Mouse (Mus musculus): ENCODE results near the gene Kalrn.

The Kalrn gene

GRCm38 (mm10) chr16:34073930-34074329, 499.4 kb downstream of the Kalrn start:
- no peak for DNase-seq (ENCODE audit: low read depth)

DNA sequence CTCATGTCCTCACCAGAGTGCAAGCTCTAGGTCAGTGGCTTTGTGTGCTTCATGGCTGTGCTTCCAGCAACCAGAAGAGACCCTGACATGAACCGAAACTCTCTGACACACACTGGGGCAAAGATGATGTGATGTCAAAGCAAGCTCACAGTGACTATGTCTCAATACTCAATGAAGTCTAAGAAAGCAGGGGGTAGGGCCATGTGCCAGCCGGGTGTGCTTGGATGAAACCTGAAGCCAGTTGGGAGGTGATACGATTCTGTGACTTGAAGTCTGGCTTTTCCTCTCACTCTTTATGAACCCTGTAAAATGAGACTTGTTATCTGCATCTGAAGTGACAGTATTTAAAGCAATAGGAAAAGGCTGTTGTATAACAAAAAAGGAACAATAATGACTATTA, 501.2 kb downstream of the Kalrn start:
- DNase-seq (ENCODE audit: low read depth) = no peak

DNA sequence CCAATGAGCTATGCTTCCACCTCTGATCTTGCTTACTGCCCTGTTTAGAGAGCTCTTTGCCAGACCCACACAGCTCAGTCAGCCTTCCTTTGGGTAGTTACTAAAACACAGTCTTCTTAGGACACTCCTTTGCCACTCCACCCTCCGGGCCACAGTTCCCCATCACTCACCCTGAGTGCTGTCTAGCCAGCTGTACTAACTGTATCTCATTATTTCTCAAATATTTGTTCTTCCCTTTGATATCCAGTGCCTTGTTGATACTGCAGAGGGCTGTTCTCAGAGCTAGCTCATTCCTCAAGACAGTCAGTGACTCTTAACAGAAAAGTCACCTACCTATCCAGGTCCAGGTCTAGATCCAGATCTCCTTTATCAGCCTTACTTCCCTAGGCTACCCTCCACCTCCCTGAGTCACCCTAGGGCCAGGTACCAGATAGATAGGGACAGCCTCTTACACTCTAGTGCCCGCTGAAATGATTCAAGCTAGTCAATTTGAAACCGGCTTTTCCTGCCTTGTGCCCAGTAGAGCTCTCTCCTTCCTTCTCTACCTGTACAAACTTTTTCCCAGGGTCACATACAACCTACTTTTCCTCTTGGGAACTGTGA, 502.0 kb downstream of the Kalrn start:
- DNase-seq (ENCODE audit: low read depth) = no peak

DNA sequence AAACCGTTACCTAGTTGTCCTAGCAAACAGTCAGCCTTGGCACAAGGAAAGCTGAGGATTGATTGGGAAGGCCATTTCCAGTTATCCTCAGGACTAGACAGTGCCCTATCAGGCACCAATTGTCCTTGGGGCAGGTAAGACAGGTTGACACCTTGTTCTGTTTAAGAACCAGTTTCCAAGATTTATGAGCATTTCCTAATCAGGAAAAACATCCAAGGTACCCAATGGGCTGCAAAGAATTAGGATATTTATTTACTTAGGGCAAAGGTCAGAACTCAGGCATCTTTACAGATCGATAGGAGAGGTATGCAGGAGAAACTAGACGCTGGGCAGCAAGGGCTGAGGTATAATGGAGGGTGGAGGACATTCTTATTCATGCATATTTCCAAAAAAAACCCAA, 503.9 kb downstream of the Kalrn start:
- no peak for DNase-seq (ENCODE audit: low read depth)

DNA sequence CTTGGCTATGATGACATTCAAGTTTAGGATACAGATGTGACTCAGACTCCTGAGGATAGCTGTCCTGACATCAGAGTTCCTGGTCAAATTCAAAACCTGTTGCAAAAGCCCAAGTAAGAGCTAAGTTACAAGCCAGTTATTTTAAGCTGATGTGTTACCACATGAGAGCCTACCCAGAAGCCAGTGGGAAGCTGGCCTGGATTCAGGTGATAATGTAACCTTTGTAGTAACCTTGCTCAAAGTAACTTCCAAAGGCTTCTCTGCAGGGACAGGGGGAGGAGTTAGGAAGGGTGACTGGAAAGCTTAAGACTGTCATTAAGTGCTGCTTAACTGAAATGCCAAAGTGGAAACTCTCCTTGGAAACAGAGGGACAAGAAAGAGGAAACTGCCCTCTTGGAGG, 506.4 kb downstream of the Kalrn start:
- no peak for DNase-seq (ENCODE audit: low read depth)

DNA sequence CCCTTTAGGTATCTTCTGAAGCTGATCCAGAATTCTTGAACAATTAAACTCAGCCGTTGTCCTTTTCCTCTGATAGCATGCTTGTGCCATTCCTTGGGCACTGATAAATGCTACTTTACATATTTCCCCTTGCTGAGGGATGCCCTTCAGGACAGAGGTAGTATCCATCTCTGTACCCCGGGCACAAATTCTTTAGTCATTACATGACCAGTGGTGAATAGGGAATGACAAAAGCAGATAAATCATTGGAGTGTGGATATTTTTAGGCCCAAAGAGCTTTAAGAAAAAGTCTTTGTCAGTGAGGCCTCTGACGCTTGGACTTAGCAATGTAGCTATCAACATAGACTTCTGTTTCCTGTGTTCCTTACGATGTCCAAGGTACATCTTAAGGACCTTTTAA, 507.0 kb downstream of the Kalrn start:
- no peak for DNase-seq (ENCODE audit: low read depth)

DNA sequence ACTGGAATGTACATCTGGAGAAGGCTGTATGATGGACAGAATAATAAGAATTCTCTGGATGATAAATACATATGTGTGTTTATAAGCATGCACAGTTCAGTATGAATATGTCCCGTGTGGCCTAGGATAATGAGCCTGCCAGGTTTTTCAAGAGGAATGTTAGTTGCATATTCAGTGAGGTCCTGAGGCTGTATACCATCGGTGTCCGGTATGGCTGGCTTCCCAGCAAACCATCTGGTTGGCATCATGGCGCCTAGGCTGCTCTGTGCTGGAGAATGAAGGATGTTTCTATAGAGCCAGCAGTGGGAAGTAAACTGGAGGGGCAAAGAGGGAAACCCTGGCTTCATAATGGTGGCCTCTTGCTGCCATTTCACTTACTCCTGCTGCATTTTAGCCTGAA, 510.0 kb downstream of the Kalrn start:
- DNase-seq (ENCODE audit: low read depth) = no peak

- DNase-seq (ENCODE audit: low read depth) = no peak
These were observed 511.7 kb downstream of the Kalrn start for GRCm38 (mm10) chr16:34061661-34062060.

DNA sequence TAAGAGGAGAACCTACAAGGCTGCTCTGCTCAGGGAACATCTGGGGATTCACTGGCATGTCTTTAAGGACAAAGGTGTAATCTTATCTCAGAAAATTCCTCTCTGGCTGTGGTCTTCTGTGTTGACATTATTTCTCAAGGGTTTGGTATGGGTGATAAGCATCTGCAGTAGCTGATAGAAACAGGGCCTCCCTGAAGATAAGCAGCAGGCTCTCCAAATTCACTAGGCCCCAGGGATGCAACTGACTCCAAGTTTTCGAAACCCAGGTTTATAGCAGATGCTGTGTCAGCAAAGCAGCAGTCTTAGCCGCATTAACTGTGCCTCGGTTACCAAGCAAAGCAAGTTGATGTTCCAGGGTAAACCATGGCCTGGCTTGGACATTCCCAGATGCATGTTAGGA, 514.7 kb downstream of the Kalrn start:
- no peak for DNase-seq (ENCODE audit: low read depth)

DNA sequence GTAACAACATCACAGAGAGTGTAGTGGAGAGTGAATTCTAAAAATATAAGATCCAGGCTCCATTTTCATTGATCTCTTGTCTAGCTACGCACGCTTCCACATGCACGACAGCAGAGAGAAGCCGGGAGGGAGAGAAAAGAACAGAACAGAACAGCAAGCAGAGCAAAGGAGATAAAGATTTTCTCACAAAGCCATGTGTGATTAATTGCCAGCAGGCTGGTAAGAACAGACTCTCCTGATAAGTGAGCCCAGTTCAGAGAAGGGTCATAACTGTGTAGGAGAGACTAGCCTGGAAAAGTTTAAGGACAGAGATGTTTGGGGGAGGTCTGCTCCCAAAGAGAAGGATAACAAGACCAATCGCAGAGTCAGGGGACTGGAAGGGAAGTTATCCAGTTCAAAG, 515.9 kb downstream of the Kalrn start:
- DNase-seq (ENCODE audit: low read depth) = no peak

- no peak for DNase-seq (ENCODE audit: low read depth)
These were observed 516.8 kb downstream of the Kalrn start for GRCm38 (mm10) chr16:34056418-34057111.

DNA sequence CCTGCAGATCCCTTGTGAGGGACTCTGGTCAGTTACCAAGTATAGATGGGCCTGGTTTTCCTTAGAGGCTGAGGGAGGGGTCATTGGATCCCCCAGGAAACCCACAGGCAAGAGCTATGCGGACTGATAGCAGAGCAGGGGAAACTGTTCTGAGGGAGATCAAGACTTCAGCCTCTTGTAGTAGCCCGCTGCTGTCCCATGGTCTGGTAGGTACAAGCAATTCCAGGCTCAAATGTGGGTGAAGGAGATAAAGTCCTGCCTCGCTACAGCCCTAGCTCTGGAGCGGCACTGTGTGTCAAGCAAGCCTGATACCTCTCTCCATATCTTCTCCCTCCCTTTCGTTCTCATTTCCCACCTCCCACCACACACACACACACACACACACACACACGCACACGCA, 523.2 kb downstream of the Kalrn start:
- DNase-seq (ENCODE audit: low read depth) = no peak

DNA sequence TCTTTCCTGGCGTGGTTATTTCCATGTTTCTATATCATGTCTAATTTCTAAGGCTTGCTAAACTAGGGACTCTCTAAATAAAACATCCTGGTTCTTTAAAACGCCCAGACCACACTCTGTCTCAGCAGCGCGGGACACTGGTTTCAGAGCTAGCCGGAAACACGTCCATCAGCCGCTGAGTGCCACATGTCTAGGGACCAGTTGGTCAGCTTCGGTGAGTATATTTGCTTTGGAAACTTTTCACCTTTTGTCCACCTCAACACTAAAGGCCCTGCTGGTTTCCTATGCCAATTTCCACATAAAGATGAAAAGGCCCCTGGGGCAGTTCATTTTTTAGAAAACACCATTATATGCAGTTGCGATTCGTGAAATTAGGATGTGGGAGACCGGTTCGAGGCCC, 524.0 kb downstream of the Kalrn start:
- no peak for DNase-seq (ENCODE audit: low read depth)

DNA sequence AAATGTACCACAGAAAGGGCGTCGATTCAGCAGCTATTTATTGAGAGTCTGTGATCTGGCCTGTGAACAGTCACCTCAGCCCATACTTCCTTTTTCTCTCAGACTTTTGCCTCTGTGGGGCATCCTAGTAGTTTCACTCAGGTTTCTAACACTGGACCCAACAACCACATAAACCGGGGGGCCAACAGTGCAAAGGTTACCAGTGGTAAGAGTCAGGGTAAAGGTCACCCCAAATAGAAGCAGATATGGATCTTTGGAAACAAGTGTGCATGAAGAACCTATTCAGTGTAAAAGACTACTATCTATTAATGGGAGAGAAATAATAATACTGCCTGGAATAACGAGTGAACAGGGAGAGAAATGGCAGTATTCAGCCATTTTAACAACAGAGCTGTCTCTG, 525.1 kb downstream of the Kalrn start:
- DNase-seq (ENCODE audit: low read depth) = no peak

GRCm38 (mm10) chr16:34047543-34047942, 525.8 kb downstream of the Kalrn start:
- DNase-seq (ENCODE audit: low read depth) = no peak

GRCm38 (mm10) chr16:34047006-34047360, 526.3 kb downstream of the Kalrn start:
- DNase-seq (ENCODE audit: low read depth) = no peak

DNA sequence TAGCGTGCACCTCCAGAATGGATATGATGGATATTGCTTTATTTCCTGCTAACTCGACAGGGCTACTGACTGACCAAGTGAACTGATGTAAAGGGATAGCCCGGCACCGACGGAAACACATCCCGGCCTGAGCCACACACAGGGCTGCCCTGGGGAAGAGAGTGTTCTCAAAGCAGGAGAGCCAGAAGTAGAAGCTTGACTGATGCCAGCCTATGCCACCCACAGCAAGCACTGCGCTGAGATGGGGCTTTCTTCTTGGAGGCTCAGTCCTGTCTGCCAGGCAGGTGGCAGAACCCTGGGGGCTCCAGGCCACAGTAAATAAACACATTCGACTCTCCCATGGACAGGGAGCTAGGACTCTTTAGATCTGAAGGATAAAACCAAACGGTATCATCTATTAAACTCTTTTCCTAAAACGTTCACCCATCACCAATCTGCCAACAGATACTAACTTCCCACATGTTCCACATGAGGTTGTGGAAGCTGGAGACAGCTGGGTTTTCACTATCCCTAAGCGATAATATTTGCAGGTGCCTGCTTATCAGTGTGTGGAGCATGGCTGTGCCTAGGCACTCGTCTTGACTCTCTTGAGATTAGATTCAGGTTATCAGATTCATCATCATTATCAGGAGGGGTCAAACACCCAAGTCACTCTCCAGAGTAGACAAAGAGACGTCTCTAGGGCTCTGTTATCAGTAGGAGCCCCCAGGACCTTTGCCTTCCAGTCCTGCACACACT, 526.9 kb downstream of the Kalrn start:
- no peak for DNase-seq (ENCODE audit: low read depth)

DNA sequence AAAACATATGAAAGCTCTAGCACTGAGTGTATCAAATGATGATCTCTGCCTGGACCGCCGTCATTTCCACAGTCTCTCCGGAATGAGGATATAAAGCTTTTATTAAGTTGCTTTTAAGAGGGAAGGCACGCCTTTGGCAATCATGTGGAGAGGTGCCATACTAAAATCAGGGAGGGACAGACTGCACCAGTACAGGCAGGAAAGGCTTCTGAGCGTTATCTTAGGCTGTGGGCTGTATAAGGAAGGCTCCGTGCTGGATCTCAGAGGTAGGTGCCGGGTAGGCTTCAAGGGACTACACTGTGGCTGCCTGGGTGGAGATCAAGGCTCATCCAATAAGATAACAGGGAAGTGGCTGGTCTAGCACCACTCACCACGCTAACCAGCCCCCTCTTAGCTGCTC, 528.8 kb downstream of the Kalrn start:
- DNase-seq (ENCODE audit: low read depth) = no peak

- DNase-seq (ENCODE audit: low read depth) = no peak
These were observed 530.1 kb downstream of the Kalrn start for GRCm38 (mm10) chr16:34043048-34043795.

DNA sequence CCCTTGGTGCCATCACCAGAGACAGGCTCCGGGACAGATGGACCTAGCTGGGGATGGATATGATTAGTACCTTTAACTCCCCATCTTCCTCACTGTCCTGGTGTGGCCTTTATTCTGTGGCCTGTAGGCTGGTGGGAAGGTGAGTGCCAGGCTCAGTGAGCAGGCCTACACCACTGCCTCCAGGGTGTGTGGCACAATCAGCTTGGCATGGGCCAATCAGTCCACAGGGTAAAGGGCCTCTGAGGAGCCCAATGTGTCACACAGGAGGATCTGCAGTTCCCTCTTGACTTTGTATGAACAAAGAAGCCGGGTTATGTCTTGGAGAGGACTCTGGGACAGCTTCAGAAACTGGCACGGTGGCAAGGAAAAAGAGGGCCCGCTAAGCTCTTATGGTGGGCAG, 530.7 kb downstream of the Kalrn start:
- DNase-seq (ENCODE audit: low read depth) = no peak

GRCm38 (mm10) chr16:34040276-34040675, 533.1 kb downstream of the Kalrn start:
- no peak for DNase-seq (ENCODE audit: low read depth)

DNA sequence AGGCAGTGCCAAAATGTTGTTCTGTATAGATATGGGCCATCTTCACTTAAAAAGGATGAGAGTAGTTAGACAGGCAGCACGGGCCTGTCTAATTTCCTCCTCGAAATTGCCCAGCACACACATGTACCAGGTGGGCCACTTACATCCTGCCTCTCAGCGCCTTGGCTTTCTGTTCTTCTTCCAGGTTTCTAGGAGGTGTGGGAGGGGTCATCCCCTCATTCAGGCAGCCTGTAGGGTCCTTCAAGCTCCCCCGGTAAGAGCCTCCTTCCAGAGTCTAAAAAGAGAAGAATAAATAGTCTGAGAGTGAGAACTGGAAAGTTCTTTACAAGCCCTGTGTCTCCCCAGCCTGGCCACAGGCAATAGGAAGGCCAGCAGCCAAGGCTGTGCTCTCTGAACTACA, 533.6 kb downstream of the Kalrn start:
- no peak for DNase-seq (ENCODE audit: low read depth)

Measured in fibroblast of lung, adult 2 months (primary cell).